Mouse (Mus musculus) heart, adult 2 months (tissue): ENCODE results near the gene Rbfox2.

ENCODE experiments used
- CTCF ChIP-seq: fragments of 200-600 bp; IDR thresholded peaks from 2 replicates; pipeline ENCODE4 v1.8.1; 2022; ENCODE audit warnings: antibody characterized with exemption, mild to moderate bottlenecking, moderate library complexity
- POLR2A ChIP-seq: fragments of 200-500 bp; IDR thresholded peaks from 2 replicates; pipeline ENCODE4 v1.6.1; 2011; ENCODE audit warnings: mild to moderate bottlenecking, low read depth, low read length, control low read depth; ENCODE audit not compliant: insufficient read depth

DNA sequence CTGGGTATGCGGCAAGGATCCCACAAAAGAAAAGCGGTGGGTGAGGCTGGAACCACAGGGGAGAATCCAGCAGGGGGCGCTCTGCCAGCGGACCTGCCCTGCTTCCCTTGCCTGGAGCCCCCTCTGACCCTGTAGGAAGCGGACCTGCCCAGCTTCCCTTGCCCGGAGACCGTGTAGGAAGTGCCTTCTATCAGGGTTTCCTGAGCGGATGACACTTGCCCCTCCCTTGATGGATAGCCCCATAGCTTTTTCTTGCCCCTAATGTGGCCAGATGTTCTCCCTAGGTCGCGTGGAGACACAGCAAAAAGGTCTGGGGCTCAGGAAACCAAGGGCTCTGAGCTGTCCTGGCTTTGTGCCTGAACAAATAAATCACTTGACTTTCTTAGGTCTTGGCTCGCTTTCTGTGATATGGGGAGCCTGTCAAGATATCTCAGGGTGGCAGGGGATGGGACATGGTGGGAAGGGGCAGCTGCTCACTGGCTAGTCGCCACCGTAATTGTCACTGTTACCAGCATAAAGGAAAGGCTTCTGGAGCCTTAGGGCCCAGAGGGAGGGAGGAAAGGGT, 36.8 kb upstream of the Rbfox2 start:
- TF ChIP-seq CTCF (peak; percentile 97; the same call in 1 of the 2 replicates), POLR2A (no peak; the same call in 1 of the 2 replicates)
